Comparison of ENCODE assay signal across 15 mouse cellular contexts in the genomic region with DNA sequence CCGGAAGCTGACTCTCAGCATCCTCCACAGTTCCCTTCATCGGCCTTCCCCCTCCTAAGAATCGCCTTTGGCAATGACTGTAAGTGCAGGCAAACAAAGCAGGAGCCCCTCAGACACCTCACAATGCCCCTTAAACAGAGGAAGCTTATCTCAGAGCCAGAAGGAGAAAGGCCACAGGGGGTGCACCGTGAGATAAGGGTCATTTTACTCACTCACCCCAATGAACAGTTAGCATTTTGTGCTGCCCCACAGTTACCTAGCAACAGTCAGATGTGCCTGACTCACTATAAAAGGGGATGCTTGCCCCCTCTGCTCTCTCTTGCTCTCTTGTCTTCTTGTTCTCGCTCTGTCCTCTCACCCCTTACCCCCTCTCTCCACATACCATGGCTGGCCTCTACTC.
DNase-seq lines count a peak whose midpoint lies in the region; ATAC-seq lines count a peak whose summit lies in the region.
"Had no signal": no experiment of that assay in that cellular context is flagged by ENCODE, and none has a peak within 500 bp of the region (broad histone marks: within the 10 kb centered on the region; RNA-seq: fewer than 3 reads in every experiment).

No protein-coding gene starts in this region.

- H3K4me2 ChIP-seq in forebrain, embryonic 13.5 days = no peak overlapping the region
- no peak overlapping the region for H3K4me2 ChIP-seq in forebrain, embryonic 11.5 days (ENCODE audit: low read depth, low read length, severe bottlenecking)
- H3K4me2 ChIP-seq in forebrain, embryonic 16.5 days (ENCODE audit: low read length) = no peak overlapping the region
- H3K4me2 ChIP-seq in neural tube, embryonic 15.5 days = no peak overlapping the region
- H3K4me2 ChIP-seq: heart, embryonic 13.5 days; liver, embryonic 15.5 days had no signal

- no peak overlapping the region; the same call in 1 of the 2 replicates for H3K27ac ChIP-seq in forebrain, embryonic 13.5 days
- no peak overlapping the region for H3K27ac ChIP-seq in forebrain, embryonic 11.5 days (ENCODE audit: low read depth, low read length)
- H3K27ac ChIP-seq in forebrain, embryonic 16.5 days (ENCODE audit: low read length) = no peak overlapping the region
- peak overlapping the region; percentile 76 for H3K27ac ChIP-seq in limb, embryonic 10.5 days
- H3K27ac ChIP-seq in neural tube, embryonic 15.5 days (replicated peaks) = peak overlapping the region; percentile 15; the same call in 1 of the 2 replicates
- H3K27ac ChIP-seq: heart, embryonic 13.5 days; liver, embryonic 15.5 days had no signal

- H3K36me3 ChIP-seq in forebrain, embryonic 13.5 days (ENCODE audit: poor library complexity, severe bottlenecking) = no peaks in the 10 kb centered on the region
- H3K36me3 ChIP-seq in forebrain, embryonic 11.5 days (ENCODE audit: control insufficient read depth, insufficient read depth, low read length) = no peaks in the 10 kb centered on the region
- H3K36me3 ChIP-seq in forebrain, embryonic 16.5 days (ENCODE audit: control insufficient read depth, insufficient read depth) = no peaks in the 10 kb centered on the region
- no peaks in the 10 kb centered on the region for H3K36me3 ChIP-seq in limb, embryonic 10.5 days
- no peaks in the 10 kb centered on the region for H3K36me3 ChIP-seq in neural tube, embryonic 15.5 days
- H3K36me3 ChIP-seq: heart, embryonic 13.5 days; liver, embryonic 15.5 days had no signal

- H3K27me3 ChIP-seq in forebrain, embryonic 13.5 days = no peaks in the 10 kb centered on the region
- no peaks in the 10 kb centered on the region for H3K27me3 ChIP-seq in forebrain, embryonic 11.5 days (ENCODE audit: control insufficient read depth, insufficient read depth, low read length)
- H3K27me3 ChIP-seq in forebrain, embryonic 16.5 days (replicated peaks; ENCODE audit: control insufficient read depth, insufficient read depth, low read length) = no peaks in the 10 kb centered on the region
- no peaks in the 10 kb centered on the region for H3K27me3 ChIP-seq in limb, embryonic 10.5 days (ENCODE audit: low read depth, poor library complexity, severe bottlenecking)
- no peaks in the 10 kb centered on the region for H3K27me3 ChIP-seq in neural tube, embryonic 15.5 days (replicated peaks)
- H3K27me3 ChIP-seq: heart, embryonic 13.5 days; liver, embryonic 15.5 days had no signal

- no peak overlapping the region for H3K4me3 ChIP-seq in forebrain, embryonic 13.5 days
- H3K4me3 ChIP-seq in forebrain, embryonic 11.5 days (ENCODE audit: low read depth, low read length) = no peak overlapping the region
- H3K4me3 ChIP-seq in forebrain, embryonic 16.5 days (replicated peaks; ENCODE audit: low read length) = no peak overlapping the region
- no peak overlapping the region for H3K4me3 ChIP-seq in limb, embryonic 10.5 days
- no peak overlapping the region for H3K4me3 ChIP-seq in neural tube, embryonic 15.5 days (replicated peaks)
- H3K4me3 ChIP-seq: heart, embryonic 13.5 days; liver, embryonic 15.5 days had no signal

- H3K4me1 ChIP-seq in forebrain, embryonic 13.5 days = peaks cover 18% of the 10 kb centered on the region
- H3K4me1 ChIP-seq in forebrain, embryonic 11.5 days (replicated peaks; ENCODE audit: control insufficient read depth, insufficient read depth, low read length) = peaks cover 12% of the 10 kb centered on the region
- peaks cover 5% of the 10 kb centered on the region; the same call in 1 of the 2 replicates for H3K4me1 ChIP-seq in forebrain, embryonic 16.5 days (replicated peaks; ENCODE audit: control insufficient read depth, insufficient read depth, low read length)
- peaks cover 37% of the 10 kb centered on the region for H3K4me1 ChIP-seq in limb, embryonic 10.5 days
- H3K4me1 ChIP-seq in neural tube, embryonic 15.5 days = peaks cover 19% of the 10 kb centered on the region
- H3K4me1 ChIP-seq: liver, embryonic 15.5 days had no signal

- 17% methylated on average over 5 of the region's 5 CpGs for WGBS in forebrain, embryonic 13.5 days
- 13% methylated on average over 5 of the region's 5 CpGs for WGBS in forebrain, embryonic 11.5 days
- WGBS in forebrain, embryonic 16.5 days = 17% methylated on average over 5 of the region's 5 CpGs
- WGBS in limb, embryonic 10.5 days = 56% methylated on average over 5 of the region's 5 CpGs
- WGBS in neural tube, embryonic 15.5 days = 23% methylated on average over 5 of the region's 5 CpGs

- DNase-seq in forebrain, embryonic 11.5 days (ENCODE audit: low spot score) = no peak
- DNase-seq in limb, embryonic 10.5 days (ENCODE audit: low spot score) = no peak
- DNase-seq in heart, postnatal 10 days = no peak
- no peak for DNase-seq in frontal cortex, postnatal 36 days (ENCODE audit: low spot score in 2 of 2)
- DNase-seq in gastrocnemius, postnatal 36 days = no peak
- DNase-seq: adrenal gland, postnatal 36 days; gastrocnemius, postnatal 14 days; kidney, postnatal 36 days; lung, postnatal 4 days; thymus, adult 18-20 months had no signal

- no peaks in the 10 kb centered on the region; the same call in 1 of the 2 replicates for H3K9me3 ChIP-seq in forebrain, embryonic 13.5 days (replicated peaks)
- H3K9me3 ChIP-seq in forebrain, embryonic 11.5 days (ENCODE audit: control insufficient read depth, low read length) = peaks cover 7% of the 10 kb centered on the region; the same call in 1 of the 2 replicates
- no peaks in the 10 kb centered on the region for H3K9me3 ChIP-seq in forebrain, embryonic 16.5 days (ENCODE audit: control insufficient read depth, low read length)
- no peaks in the 10 kb centered on the region for H3K9me3 ChIP-seq in limb, embryonic 10.5 days (replicated peaks)
- H3K9me3 ChIP-seq in neural tube, embryonic 15.5 days (replicated peaks) = no peaks in the 10 kb centered on the region
- H3K9me3 ChIP-seq: liver, embryonic 15.5 days had no signal

- intact Hi-C loops in heart, postnatal 10 days (cut with DNase I) = no loop called here
- intact Hi-C loops in gastrocnemius, postnatal 36 days (cut with DNase I) = no loop called here

- no peak overlapping the region for H3K9ac ChIP-seq in forebrain, embryonic 13.5 days
- no peak overlapping the region; the same call in 1 of the 2 replicates for H3K9ac ChIP-seq in forebrain, embryonic 11.5 days (ENCODE audit: low read length)
- H3K9ac ChIP-seq in forebrain, embryonic 16.5 days (replicated peaks; ENCODE audit: low read depth, low read length) = no peak overlapping the region
- no peak overlapping the region for H3K9ac ChIP-seq in neural tube, embryonic 15.5 days (replicated peaks)
- H3K9ac ChIP-seq: heart, embryonic 13.5 days; liver, embryonic 15.5 days had no signal

- peak; percentile 13; the same call in 1 of the 2 replicates for ATAC-seq in forebrain, embryonic 13.5 days
- ATAC-seq in forebrain, embryonic 11.5 days (replicated peaks; ENCODE audit: low FRiP score) = no peak
- 0 out of 2 replicates have a peak, but pooled peaks have one; percentile 36 for ATAC-seq in forebrain, embryonic 16.5 days
- ATAC-seq in neural tube, embryonic 15.5 days (ENCODE audit: low FRiP score) = peak; percentile 56; the same call in 1 of the 2 replicates

Comparison
In these comparisons a context has a peak if more than half of its experiments do, and no peak if none do; other contexts are left out.
1. H3K27ac ChIP-seq: peak in limb, embryonic 10.5 days (single experiment) and neural tube, embryonic 15.5 days (single experiment); none in forebrain, embryonic 13.5 days (single experiment), forebrain, embryonic 11.5 days (single experiment) and forebrain, embryonic 16.5 days (single experiment).